Mouse (Mus musculus) midbrain, postnatal 0 days (tissue): ENCODE results near the gene Olfr527. TPM values are rescaled to one million over a fixed set of nuclear protein-coding genes. Genes with fewer than 3 reads are reported as not detected.

Experiments
- ATAC-seq: fragments of 200-750 bp; cut with Nextera tagmentation; 2 replicates; pipeline ENCODE4 v1.8.0; 2017; ENCODE audit warnings: moderate number of reproducible peaks, mild to moderate bottlenecking, moderate TSS enrichment, moderate library complexity; ENCODE audit not compliant: low FRiP score
- DNase-seq: peaks from one replicate; pipeline ENCODE4 v3.0.0-alpha.2; 2015; ENCODE audit warnings: low spot score
- H3K27ac ChIP-seq: fragments of 300-500 bp; sonication (generic); 2 replicates; pipeline ENCODE4 v1.5.1; 2014; ENCODE audit warnings: low read depth, mild to moderate bottlenecking, low read length, mixed read lengths
- H3K27me3 ChIP-seq: fragments of 300-500 bp; sonication (generic); 2 replicates; pipeline ENCODE4 v1.6.1; 2014; ENCODE audit warnings: low read length, control low read depth, mixed read lengths; ENCODE audit not compliant: insufficient read depth
- H3K36me3 ChIP-seq: fragments of 300-500 bp; sonication (generic); 2 replicates; pipeline ENCODE4 v1.6.1; 2014; ENCODE audit warnings: low read length, control low read depth, mixed read lengths; ENCODE audit not compliant: insufficient read depth
- H3K4me1 ChIP-seq: fragments of 300-500 bp; sonication (generic); 2 replicates; pipeline ENCODE4 v1.6.1; 2014; ENCODE audit warnings: mild to moderate bottlenecking, control low read depth, antibody characterized with exemption, low read length, mixed read lengths; ENCODE audit not compliant: insufficient read depth
- H3K4me2 ChIP-seq: fragments of 300-500 bp; sonication (generic); 2 replicates; pipeline ENCODE4 v1.6.1; 2014; ENCODE audit warnings: low read depth, mild to moderate bottlenecking, low read length, mixed read lengths; ENCODE audit not compliant: poor library complexity, severe bottlenecking
- H3K4me3 ChIP-seq: fragments of 300-500 bp; sonication (generic); 2 replicates; pipeline ENCODE4 v1.5.1; 2014; ENCODE audit warnings: low read depth, mild to moderate bottlenecking, low read length, moderate library complexity
- H3K9ac ChIP-seq: fragments of 300-500 bp; sonication (generic); replicated peaks from 2 replicates; pipeline ENCODE4 v1.6.1; 2014; ENCODE audit warnings: mild to moderate bottlenecking, low read length, moderate library complexity, mixed read lengths; ENCODE audit not compliant: poor library complexity, severe bottlenecking
- H3K9me3 ChIP-seq: fragments of 300-500 bp; sonication (generic); 2 replicates; pipeline ENCODE4 v1.6.1; 2016; ENCODE audit warnings: low read length, control low read depth
- CTCF ChIP-seq: IDR thresholded peaks from 2 replicates; pipeline ENCODE4 v1.5.1; 2016; ENCODE audit warnings: antibody characterized with exemption, mild to moderate bottlenecking
- whole genome bisulfite sequencing: fragments of 180-500 bp; shearing (Covaris S2); extraction: QIAGEN DNeasy Blood & Tissue Kit; methylation state at CpG from one replicate; pipeline ENCODE4 v1.1.7; 2014; 5-methylcytosine and 5-hydroxymethylcytosine counted together
- polyA plus RNA-seq: library from polyadenylated mRNA; unstranded; fragments of >200 nt; fragmentation: Nextera tagmentation; extraction: Ambion mirVana; gene quantifications from 2 replicates; pipeline ENCODE4 v1.2.1, GENCODE M21; 2015
- total RNA-seq: library from RNA; depleted of rRNA; stranded (reverse); fragments of >200 nt; gene quantifications from 2 replicates; pipeline ENCODE4 v1.2.3, GENCODE M21; 2014; rRNA removed

The Olfr527 gene
- total RNA-seq = not detected in 2 replicates
- polyA plus RNA-seq = not detected in 2 replicates

- H3K4me1 ChIP-seq = no peaks in the 10 kb centered on the region
- no peak within 1 kb of the TSS for H3K27ac ChIP-seq
- DNase-seq (no peak), ATAC-seq (no peak)
- no peak within 1 kb of the TSS for H3K4me2 ChIP-seq
- TF ChIP-seq CTCF = no peak
- 60% methylated on average over 2 of the region's 2 CpGs for WGBS
- H3K9ac ChIP-seq = no peak within 1 kb of the TSS
- no peaks in the 10 kb centered on the region for H3K36me3 ChIP-seq
- H3K27me3 ChIP-seq = no peaks in the 10 kb centered on the region
- no peak within 1 kb of the TSS for H3K4me3 ChIP-seq
- no peaks in the 10 kb centered on the region for H3K9me3 ChIP-seq
Measured at GRCm38 (mm10) chr7:140333717-140334116, at the start of gene Olfr527. Olfr527 (plus strand) TSS chr7:140334017.

- Histone ChIP-seq H3K27ac (no peak overlapping the region), H3K9me3 (no peaks in the 10 kb centered on the region), H3K27me3 (no peaks in the 10 kb centered on the region), H3K4me2 (no peak overlapping the region), H3K4me1 (no peaks in the 10 kb centered on the region), H3K9ac (no peak overlapping the region), H3K4me3 (no peak overlapping the region), H3K36me3 (no peaks in the 10 kb centered on the region)
- DNase-seq (no peak), ATAC-seq (no peak)
- TF ChIP-seq CTCF = no peak
- 94% methylated on average over 9 of the region's 9 CpGs for WGBS
Measured at GRCm38 (mm10) chr7:140295746-140296145, 38.1 kb upstream of the Olfr527 start.

- DNase-seq = no peak
- no peaks in the 10 kb centered on the region for H3K36me3 ChIP-seq
- no peak overlapping the region for H3K4me2 ChIP-seq
- no peak for TF ChIP-seq CTCF
- no peaks in the 10 kb centered on the region for H3K9me3 ChIP-seq
- H3K9ac ChIP-seq = no peak overlapping the region
- H3K27ac ChIP-seq = no peak overlapping the region
- 79% methylated on average over 6 of the region's 6 CpGs for WGBS
- ATAC-seq = no peak
- H3K4me3 ChIP-seq = no peak overlapping the region
- no peaks in the 10 kb centered on the region for H3K27me3 ChIP-seq
- H3K4me1 ChIP-seq = no peaks in the 10 kb centered on the region
Measured at GRCm38 (mm10) chr7:140296876-140297275, 36.9 kb upstream of the Olfr527 start.

DNA sequence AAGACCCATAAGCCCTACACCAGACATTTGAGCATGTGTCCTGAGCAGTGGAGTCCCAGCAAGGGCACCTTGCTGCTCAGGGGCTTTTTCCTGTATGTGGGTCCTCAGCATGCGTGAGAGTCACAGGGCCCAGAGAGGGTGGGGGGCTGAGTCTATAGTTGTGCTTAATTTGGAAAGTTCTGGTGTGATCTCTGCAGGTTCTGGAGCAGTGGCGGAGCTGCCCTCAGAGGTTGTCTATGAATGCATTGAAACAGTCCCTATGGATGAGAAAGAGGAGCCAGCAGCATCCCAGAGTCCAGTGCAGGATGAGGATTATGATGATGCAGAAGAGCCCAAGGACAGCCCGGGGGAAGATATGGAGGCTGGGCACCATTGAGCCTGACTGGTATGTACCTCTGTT lies 34.4 kb upstream of the Olfr527 start:
- Histone ChIP-seq H3K27me3 (no peaks in the 10 kb centered on the region), H3K9ac (no peak overlapping the region), H3K4me1 (no peaks in the 10 kb centered on the region), H3K4me2 (no peak overlapping the region), H3K27ac (no peak overlapping the region), H3K36me3 (no peaks in the 10 kb centered on the region), H3K9me3 (no peaks in the 10 kb centered on the region), H3K4me3 (no peak overlapping the region)
- ATAC-seq = no peak
- TF ChIP-seq CTCF = no peak
- DNase-seq = no peak
- WGBS = 92% methylated on average over 3 of the region's 3 CpGs

- Histone ChIP-seq H3K4me1 (no peaks in the 10 kb centered on the region), H3K27me3 (no peaks in the 10 kb centered on the region), H3K27ac (no peak overlapping the region), H3K36me3 (no peaks in the 10 kb centered on the region), H3K4me2 (no peak overlapping the region), H3K9ac (no peak overlapping the region), H3K4me3 (no peak overlapping the region), H3K9me3 (no peaks in the 10 kb centered on the region)
- 85% methylated on average over 3 of the region's 3 CpGs for WGBS
- no peak for TF ChIP-seq CTCF
- DNase-seq = no peak
- ATAC-seq = no peak
Measured at GRCm38 (mm10) chr7:140319861-140320385, 13.9 kb upstream of the Olfr527 start.

GRCm38 (mm10) chr7:140320558-140320957 lies 13.3 kb upstream of the Olfr527 start, which contains the start of gene Olfr525:
Olfr525 (plus strand) TSS chr7:140320858.
- H3K4me3 ChIP-seq = no peak within 1 kb of the TSS
- no peak within 1 kb of the TSS for H3K4me2 ChIP-seq
- WGBS = 39% methylated on average over 1 of the region's 1 CpGs
- H3K4me1 ChIP-seq = no peaks in the 10 kb centered on the region
- H3K36me3 ChIP-seq = no peaks in the 10 kb centered on the region
- H3K9me3 ChIP-seq = no peaks in the 10 kb centered on the region
- ATAC-seq (no peak), DNase-seq (no peak)
- TF ChIP-seq CTCF = no peak
- H3K27me3 ChIP-seq = no peaks in the 10 kb centered on the region
- H3K27ac ChIP-seq = no peak within 1 kb of the TSS
- H3K9ac ChIP-seq = no peak within 1 kb of the TSS
